Mouse (Mus musculus): ENCODE data around the gene Fam173b.
A peak's percentile ranks its signal among the peaks of the same experiment; 100 is the strongest.

Fam173b gene

GRCm38 (mm10) chr15:31586519-31586918, 15.1 kb upstream of the Fam173b start:
- DNase-seq (ENCODE audit: low spot score in 2 of 2): peak; percentile 76 to 83

- no peak for DNase-seq (ENCODE audit: low spot score in 2 of 2)
Measured at GRCm38 (mm10) chr15:31587789-31588188, 13.9 kb upstream of the Fam173b start.

- no peak for DNase-seq (ENCODE audit: low spot score in 2 of 2)
Measured at GRCm38 (mm10) chr15:31588989-31589640, 12.5 kb upstream of the Fam173b start.

GRCm38 (mm10) chr15:31590176-31590575, 11.5 kb upstream of the Fam173b start:
- no peak for DNase-seq (ENCODE audit: low spot score in 2 of 2)

- no peak for DNase-seq (ENCODE audit: low spot score in 2 of 2)
Measured at GRCm38 (mm10) chr15:31592531-31592930, 9.1 kb upstream of the Fam173b start.

- no peak for DNase-seq (ENCODE audit: low spot score in 2 of 2)
Measured at GRCm38 (mm10) chr15:31594260-31594659, 7.4 kb upstream of the Fam173b start.

GRCm38 (mm10) chr15:31595651-31596050, 6.0 kb upstream of the Fam173b start:
- DNase-seq (ENCODE audit: low spot score in 2 of 2): no peak

GRCm38 (mm10) chr15:31599834-31600233, 1.8 kb upstream of the Fam173b start:
- no peak for DNase-seq (ENCODE audit: low spot score in 2 of 2)

- DNase-seq (ENCODE audit: low spot score in 2 of 2): no peak
Measured at GRCm38 (mm10) chr15:31601279-31601645, 390 bp upstream of the Fam173b start.

GRCm38 (mm10) chr15:31602426-31602825, 774 bp downstream of the Fam173b start:
- peak; percentile 23 to 49 for DNase-seq (ENCODE audit: low spot score in 2 of 2)

GRCm38 (mm10) chr15:31603113-31603512, 1.5 kb downstream of the Fam173b start:
- DNase-seq (ENCODE audit: low spot score in 2 of 2): no peak

- DNase-seq (ENCODE audit: low spot score in 2 of 2): no peak
Measured at GRCm38 (mm10) chr15:31606821-31607220, 5.2 kb downstream of the Fam173b start.

- no peak for DNase-seq (ENCODE audit: low spot score in 2 of 2)
Measured at GRCm38 (mm10) chr15:31611027-31611426, 9.4 kb downstream of the Fam173b start.

- no peak for DNase-seq (ENCODE audit: low spot score in 2 of 2)
Measured at GRCm38 (mm10) chr15:31611976-31612375, 10.3 kb downstream of the Fam173b start.

- DNase-seq (ENCODE audit: low spot score in 2 of 2): no peak
Measured at GRCm38 (mm10) chr15:31613826-31614453, 12.3 kb downstream of the Fam173b start.

GRCm38 (mm10) chr15:31614666-31615065, 13.0 kb downstream of the Fam173b start:
- no peak for DNase-seq (ENCODE audit: low spot score in 2 of 2)

- no peak for DNase-seq (ENCODE audit: low spot score in 2 of 2)
Measured at GRCm38 (mm10) chr15:31617261-31617660, 15.6 kb downstream of the Fam173b start.

- no peak for DNase-seq (ENCODE audit: low spot score in 2 of 2)
Measured at GRCm38 (mm10) chr15:31619521-31619920, 17.9 kb downstream of the Fam173b start.

GRCm38 (mm10) chr15:31627277-31628154, 25.9 kb downstream of the Fam173b start:
- no peak for DNase-seq (ENCODE audit: low spot score in 2 of 2)

GRCm38 (mm10) chr15:31628180-31628579, 26.5 kb downstream of the Fam173b start:
- DNase-seq (ENCODE audit: low spot score in 2 of 2): no peak

- DNase-seq (ENCODE audit: low spot score in 2 of 2): no peak
Measured at GRCm38 (mm10) chr15:31629556-31629955, 27.9 kb downstream of the Fam173b start.

- no peak for DNase-seq (ENCODE audit: low spot score in 2 of 2)
Measured at GRCm38 (mm10) chr15:31631396-31631858, 29.8 kb downstream of the Fam173b start.
